Mouse (Mus musculus): ENCODE results near the gene R3hdml. TPM values are rescaled to one million over a fixed set of nuclear protein-coding genes. Genes with fewer than 3 reads are reported as not detected.

Gene R3hdml
- polyA plus RNA-seq, 1 experiment = not detected

- peak; percentile 97 for DNase-seq (ENCODE audit: low read depth)
Observed at GRCm38 (mm10) chr2:163471710-163472465, 20.2 kb upstream of the R3hdml start.

- DNase-seq (ENCODE audit: low read depth) = no peak
Observed at GRCm38 (mm10) chr2:163472466-163472851, 19.7 kb upstream of the R3hdml start, which contains the start of gene Fitm2. Gene Fitm2 (minus strand): TSS chr2:163472629.

- DNase-seq (ENCODE audit: low read depth) = no peak
Observed at GRCm38 (mm10) chr2:163480191-163480825, 11.8 kb upstream of the R3hdml start.

GRCm38 (mm10) chr2:163481539-163482029, 10.5 kb upstream of the R3hdml start:
- no peak for DNase-seq (ENCODE audit: low read depth)

GRCm38 (mm10) chr2:163487360-163487759, 4.8 kb upstream of the R3hdml start:
- DNase-seq (ENCODE audit: low read depth) = no peak

- DNase-seq (ENCODE audit: low read depth) = no peak
Observed at GRCm38 (mm10) chr2:163489725-163490291, 2.3 kb upstream of the R3hdml start.

GRCm38 (mm10) chr2:163490656-163491055, 1.5 kb upstream of the R3hdml start:
- DNase-seq (ENCODE audit: low read depth) = no peak

- no peak for DNase-seq (ENCODE audit: low read depth)
Observed at GRCm38 (mm10) chr2:163491351-163491750, 767 bp upstream of the R3hdml start.

- DNase-seq (ENCODE audit: low read depth) = no peak
Observed at GRCm38 (mm10) chr2:163493031-163493430, 913 bp downstream of the R3hdml start.

GRCm38 (mm10) chr2:163493976-163494375, 1.9 kb downstream of the R3hdml start:
- DNase-seq (ENCODE audit: low read depth) = no peak

- DNase-seq (ENCODE audit: low read depth) = no peak
Observed at GRCm38 (mm10) chr2:163494456-163494855, 2.3 kb downstream of the R3hdml start.

GRCm38 (mm10) chr2:163502219-163502618, 10.1 kb downstream of the R3hdml start:
- DNase-seq (ENCODE audit: low read depth) = no peak

GRCm38 (mm10) chr2:163503191-163503590, 11.1 kb downstream of the R3hdml start:
- no peak for DNase-seq (ENCODE audit: low read depth)

- no peak for DNase-seq (ENCODE audit: low read depth)
Observed at GRCm38 (mm10) chr2:163506300-163507004, 14.3 kb downstream of the R3hdml start, which contains the start of gene Hnf4a. Gene Hnf4a (plus strand): TSS chr2:163506808.

GRCm38 (mm10) chr2:163525761-163526243, 33.7 kb downstream of the R3hdml start:
- no peak for DNase-seq (ENCODE audit: low read depth)

GRCm38 (mm10) chr2:163527497-163527896, 35.4 kb downstream of the R3hdml start:
- DNase-seq (ENCODE audit: low read depth) = no peak

GRCm38 (mm10) chr2:163530418-163530817, 38.3 kb downstream of the R3hdml start:
- DNase-seq (ENCODE audit: low read depth) = no peak

GRCm38 (mm10) chr2:163531917-163532316, 39.8 kb downstream of the R3hdml start:
- DNase-seq (ENCODE audit: low read depth) = no peak

GRCm38 (mm10) chr2:163533226-163533625, 41.1 kb downstream of the R3hdml start:
- DNase-seq (ENCODE audit: low read depth) = no peak

- no peak for DNase-seq (ENCODE audit: low read depth)
Observed at GRCm38 (mm10) chr2:163534958-163535524, 42.9 kb downstream of the R3hdml start.

- no peak for DNase-seq (ENCODE audit: low read depth)
Observed at GRCm38 (mm10) chr2:163537443-163537842, 45.3 kb downstream of the R3hdml start.
